Mouse (Mus musculus) urinary bladder, postnatal 14 days (tissue): ENCODE measurements around the gene 2410004B18Rik.
"Not testable (repeated sequence)": the region's sequence is repeated elsewhere in the genome, so short reads cannot be mapped to it uniquely, and the experiment has no call there.

ENCODE experiments used
- DNase-seq: peaks from one replicate; pipeline ENCODE4 v3.0.0; 2021; ENCODE audit warnings: low spot score

The 2410004B18Rik gene

DNA sequence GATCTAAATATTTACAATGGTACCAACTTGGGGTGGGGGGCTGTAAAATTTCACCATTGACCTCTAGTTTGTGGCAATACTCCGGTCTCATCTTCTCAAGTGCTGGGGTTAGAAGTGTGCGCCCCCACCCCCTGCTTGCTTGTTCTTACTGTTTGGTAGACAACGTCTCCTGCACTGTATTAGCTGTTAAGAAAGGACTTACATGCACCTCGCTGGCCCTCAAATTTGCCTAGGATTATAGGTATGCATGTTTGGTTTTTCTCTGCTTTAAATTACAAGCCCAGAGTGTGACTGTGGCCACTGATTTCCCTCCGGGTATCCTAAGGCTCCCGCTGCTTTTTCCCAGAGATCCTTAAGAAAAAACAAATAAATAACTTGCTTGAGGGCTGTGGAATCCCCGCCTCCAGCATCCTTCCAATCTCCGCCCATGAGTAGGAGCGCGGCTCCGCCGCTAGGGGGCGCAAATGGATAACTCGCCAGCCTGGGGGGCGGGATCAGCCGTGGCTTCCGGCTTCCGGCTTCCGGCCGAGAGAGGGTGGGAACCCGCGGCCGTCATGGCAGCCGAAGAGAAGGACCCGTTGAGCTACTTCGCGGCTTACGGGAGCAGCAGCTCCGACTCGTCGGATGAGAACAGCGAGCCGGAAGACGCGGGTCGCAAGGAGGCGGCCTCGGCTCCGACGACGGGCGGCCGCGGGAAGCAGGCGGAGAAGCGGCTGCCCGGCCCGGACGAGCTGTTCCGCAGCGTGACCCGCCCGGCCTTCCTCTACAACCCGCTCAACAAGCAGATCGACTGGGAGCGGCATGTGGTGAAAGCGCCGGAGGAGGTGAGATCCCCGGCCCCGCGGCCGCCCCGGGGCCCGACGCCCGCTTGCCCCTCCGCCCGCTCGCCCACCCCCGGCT is at the start of gene 2410004B18Rik:
Gene 2410004B18Rik, plus strand, starts transcription at position 510 of the 900 bp plus-strand sequence.
- peak; percentile 92 for DNase-seq

DNA sequence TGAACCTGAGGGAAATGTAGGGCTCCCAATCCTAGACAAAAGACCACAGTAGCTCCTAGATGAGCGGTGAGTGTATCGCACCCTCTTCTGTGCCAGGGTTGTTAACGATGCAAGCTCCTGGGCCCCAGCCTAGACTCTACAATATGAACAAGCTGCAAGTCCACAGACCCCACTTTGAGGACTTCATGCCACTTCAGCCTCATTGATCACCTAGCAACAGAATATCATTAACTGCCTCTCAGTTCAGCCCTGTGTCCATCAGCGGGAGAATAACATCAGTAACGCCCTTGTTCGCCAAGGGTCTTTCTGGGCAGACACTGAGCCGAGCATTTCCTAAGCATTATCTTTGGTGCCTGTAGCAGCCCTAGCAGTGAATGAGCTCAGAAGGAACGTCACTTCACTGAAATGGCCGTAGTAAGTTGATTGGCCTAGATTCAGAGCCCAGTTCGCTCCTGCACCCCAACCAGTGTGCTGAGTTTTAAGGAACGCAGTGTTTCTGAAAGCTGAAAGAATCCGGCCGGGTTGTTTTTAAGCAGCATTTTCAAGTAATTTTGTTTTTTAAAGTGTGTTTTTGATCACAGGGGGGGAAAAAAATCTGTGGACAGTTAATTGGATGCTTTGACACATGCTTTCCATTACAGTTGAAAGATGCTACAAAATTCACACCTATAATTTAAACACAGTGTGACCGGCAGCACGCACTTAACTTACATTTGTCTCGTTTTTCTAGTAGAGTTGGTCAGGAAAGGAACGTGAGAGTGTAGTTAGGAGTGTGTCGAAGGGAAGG is 47.3 kb upstream of the 2410004B18Rik start:
- DNase-seq, result no peak

DNA sequence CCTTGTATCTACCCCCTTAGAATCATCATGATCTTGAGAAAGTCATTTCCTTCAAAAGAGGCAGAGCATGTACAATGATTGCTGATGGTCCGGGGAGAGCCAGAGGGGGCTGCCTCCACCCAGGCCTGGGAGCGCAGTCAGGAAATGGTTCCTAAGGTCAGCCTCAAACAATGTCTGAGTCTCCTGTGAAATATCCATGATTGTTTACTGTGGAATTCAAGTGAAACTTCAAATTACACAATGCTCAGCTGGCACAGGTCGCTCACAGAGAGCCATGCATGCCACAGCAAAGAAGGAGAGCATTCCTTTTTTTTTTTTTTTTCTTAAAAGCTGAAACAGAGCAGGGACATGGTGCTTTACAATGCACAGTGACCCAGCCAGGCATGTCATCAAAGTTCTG is 45.4 kb upstream of the 2410004B18Rik start:
- no peak for DNase-seq

DNA sequence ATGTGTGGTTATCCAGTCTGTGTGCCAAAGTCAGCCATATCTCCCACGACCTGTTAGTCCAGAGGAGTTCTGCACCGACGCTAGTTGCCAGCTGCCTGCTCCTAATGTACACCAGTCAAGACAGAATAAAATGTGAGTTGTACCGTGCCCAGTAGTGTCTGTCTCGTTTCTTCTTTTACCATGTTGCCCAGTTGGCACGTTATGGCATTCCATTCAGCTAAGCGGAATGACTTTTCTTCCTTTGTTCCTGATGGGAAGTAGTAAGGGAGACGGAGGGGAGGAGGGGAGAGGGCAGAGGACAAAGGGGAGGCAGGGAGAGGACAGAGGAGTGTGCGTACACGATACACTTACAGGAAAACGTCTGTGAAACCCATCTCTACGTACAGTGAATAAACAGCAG is 43.7 kb upstream of the 2410004B18Rik start:
- no peak for DNase-seq

DNA sequence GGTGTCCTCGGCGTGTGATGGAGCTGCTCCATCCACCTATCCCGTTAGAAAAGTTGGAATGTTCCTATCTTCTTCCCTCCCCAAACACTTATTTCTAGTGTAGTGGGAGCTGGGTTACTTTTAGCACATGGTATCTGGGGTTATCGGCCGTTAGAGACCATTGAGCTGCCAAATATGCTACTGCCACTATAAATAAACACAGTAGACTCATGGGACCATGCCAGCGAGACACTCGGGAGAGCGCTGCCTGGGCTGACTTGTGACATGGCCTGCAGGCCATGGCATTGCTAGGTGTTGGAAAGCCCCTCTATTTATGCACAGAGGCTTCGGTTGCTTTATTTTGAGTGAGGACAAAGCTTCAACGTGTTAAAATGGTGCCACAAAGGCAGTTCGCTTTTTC is 40.1 kb upstream of the 2410004B18Rik start:
- no peak for DNase-seq

DNA sequence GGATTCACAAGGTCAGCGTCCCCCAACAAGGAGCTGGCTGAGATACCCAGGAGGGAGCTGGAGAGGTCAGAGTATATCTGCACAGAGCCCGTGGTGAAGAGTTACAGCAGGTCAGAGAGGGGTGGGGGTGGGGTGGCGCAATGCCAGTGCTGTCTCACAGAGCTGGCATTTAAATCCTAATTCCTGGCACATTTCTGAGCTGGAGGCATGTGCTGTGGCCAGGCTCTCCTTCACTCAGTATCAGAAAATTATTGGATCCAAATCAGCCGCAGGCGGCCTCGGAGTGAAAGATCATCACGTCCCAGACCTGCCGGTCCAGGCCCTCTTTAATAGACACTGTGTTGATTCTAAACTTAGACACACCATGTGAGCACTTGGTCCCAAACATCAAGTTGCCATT is 38.0 kb upstream of the 2410004B18Rik start:
- DNase-seq, result no peak

DNA sequence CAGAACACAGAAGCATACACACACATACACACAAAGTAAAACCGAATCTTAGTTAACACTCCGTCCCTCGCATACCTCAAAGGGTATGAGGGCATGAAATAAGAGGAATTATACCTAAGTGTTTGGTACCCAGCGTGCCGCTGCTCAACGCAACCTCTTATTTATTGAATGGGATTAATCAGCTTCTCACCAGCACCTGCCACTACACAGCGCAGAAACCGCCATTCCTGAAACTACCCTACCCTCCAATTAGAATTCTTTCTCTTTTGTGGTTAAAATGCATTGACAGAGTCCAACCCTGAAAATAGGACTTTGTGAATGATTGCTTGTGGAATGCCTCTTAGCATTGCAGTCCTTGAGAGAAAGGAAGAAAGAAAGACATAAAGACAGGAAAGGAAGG is 34.3 kb upstream of the 2410004B18Rik start:
- no peak for DNase-seq

DNA sequence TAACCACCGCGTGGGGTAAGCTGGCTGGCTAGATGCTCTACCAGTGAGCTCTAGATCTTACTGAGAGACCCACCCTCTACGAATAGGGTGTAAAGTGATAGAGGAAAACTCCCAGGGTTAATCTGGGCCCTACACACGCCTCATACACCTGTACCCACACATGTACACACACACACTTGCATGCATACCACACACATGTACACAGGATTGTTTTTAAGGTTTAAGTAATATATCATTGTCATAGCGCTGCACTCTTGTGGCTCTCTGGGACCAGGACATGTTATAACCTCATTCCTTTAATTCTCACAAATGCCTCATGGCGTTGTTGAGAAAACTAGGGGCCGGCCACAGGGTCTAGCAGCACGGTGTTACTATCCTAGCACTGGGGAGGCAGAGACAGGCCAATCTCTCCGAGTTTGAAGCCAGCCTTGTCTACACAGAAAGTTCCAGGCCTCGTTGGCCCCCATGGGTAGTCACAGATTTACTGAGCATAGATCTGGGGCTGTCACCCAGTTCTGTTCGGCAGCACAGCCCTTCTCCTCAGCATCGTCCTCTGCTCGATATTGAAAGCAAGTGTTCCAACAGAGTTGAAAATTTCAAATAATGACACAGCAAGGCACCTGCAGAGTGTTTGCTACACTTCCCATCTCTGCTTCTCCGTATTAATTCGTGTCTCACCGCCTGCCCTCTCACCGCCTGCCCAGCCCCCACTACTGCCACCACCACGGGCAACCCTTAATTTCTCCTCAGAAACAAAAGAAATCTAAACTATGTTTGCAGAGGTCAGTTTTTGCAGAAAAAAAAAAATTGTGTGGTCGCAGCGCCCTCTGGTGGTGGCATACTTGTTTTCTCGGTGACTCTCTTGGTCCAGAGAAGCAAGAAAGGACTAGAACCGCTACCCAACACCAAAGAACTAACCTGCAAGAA is 32.7 kb upstream of the 2410004B18Rik start:
- peak; percentile 72 for DNase-seq

DNA sequence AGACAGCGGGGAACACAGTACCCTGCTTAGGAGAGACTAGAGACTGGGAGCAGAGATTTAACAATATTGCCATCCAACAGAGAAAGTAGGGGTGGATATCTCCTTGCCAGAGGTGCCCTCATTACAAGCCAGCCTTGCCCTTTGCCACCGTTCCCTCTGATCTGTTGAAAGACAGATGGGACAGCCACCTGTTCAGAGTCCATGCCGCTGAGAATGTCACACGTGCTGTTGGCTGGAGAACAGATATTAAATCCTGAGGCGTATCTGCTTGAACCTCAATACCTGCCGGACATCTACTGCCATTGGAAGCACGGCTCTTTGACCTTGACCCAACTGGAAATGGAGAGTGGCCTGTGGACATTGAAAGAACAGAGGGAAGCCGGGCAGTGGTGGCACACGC is 31.2 kb upstream of the 2410004B18Rik start:
- no peak for DNase-seq

DNA sequence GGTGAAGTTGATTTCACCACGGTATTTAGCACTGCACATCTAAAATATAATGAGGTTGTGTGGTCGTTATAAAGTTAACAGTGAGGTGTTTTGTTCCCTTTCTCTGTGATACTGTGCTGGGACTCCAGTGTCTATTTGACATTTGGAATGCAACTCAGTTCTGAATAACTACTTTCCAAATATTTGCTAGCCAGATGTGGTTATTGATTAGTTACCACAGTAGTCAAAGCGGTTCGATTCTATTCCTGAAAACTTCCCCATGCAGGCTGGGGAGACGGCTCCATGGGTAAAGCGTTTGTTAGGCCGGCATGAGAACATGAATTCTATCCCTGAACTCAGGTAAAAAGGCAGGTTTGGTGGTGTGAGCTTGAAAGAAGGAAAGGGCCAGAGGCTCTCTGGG is 25.3 kb upstream of the 2410004B18Rik start:
- no peak for DNase-seq

DNA sequence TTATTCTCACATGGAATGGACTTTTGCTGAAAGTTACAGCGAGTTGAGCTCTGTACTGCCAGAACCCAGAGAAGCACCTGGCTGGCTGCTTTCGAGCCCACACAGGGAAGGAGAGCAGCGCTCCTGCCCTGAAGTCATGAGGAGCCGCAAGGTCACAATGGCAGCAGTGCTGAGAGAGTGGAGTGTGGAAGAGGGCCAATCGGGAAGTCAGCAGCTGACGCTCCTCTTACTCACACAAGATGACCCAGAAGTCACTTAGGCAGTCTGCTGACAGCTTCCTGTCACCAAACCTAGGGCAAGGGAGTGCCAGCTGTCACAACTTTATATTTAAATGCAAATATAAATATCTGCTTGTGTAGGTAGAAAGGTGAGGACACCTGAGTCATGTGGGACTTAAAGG is 24.6 kb upstream of the 2410004B18Rik start:
- DNase-seq, result no peak

DNA sequence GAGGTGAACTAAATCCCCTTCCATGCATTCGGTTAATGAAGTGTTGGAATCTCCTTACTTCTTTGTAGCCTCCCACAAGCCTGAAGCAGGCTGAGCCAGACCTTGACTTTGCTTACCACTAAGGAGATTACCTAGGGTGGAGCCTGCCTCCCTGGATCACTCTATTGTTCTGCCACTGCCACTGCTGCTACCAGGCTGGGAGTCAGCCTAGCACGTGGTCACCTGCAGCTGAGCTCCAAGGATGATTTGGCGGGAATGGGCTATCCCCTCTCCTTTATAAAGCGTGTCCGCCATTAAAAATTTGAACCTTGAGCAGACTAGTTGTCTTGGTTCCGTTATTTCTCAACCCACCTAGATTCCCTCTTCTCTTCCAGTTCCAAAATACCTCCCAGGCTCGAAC is 23.9 kb upstream of the 2410004B18Rik start:
- not testable (repeated sequence) for DNase-seq

DNA sequence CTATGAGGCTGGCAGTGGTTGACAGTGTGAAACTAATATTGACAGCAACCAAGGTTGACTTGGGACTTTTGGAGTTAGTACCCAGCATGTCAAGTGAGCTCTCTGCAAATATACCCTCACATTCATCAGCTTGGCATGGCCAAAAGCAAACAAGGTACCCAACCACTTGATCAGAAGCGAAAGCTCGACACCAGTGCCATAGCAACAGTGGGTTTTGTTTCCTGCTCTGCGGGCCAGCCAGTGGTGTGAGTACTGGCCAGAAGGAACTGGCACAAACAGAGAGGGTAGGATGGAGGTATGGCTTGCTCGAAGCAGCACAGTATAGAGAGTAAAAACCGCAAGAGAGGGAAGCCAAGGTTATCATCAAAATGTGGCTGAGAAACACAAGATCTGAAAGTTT is 21.4 kb upstream of the 2410004B18Rik start:
- DNase-seq, result no peak

DNA sequence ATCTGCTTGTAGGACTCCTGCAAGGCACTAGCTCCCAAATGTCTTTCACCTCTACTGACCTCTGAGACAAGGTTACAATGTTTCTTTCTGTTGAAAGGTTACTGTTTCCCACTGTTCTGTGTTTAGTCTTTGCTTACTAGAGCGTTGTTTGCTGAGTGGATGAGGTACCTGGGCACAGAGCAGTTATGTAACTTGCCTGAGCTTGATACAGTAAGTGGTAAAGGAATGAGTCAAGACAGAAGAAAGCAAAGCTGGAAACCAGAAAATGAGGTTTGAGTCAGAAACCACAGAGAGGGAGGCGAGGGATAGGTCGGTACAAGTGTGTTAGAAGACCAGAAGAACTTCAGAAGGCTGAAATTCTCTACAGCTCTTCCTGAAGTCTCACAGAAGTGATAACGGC is 21.0 kb upstream of the 2410004B18Rik start:
- DNase-seq, result peak; percentile 16

DNA sequence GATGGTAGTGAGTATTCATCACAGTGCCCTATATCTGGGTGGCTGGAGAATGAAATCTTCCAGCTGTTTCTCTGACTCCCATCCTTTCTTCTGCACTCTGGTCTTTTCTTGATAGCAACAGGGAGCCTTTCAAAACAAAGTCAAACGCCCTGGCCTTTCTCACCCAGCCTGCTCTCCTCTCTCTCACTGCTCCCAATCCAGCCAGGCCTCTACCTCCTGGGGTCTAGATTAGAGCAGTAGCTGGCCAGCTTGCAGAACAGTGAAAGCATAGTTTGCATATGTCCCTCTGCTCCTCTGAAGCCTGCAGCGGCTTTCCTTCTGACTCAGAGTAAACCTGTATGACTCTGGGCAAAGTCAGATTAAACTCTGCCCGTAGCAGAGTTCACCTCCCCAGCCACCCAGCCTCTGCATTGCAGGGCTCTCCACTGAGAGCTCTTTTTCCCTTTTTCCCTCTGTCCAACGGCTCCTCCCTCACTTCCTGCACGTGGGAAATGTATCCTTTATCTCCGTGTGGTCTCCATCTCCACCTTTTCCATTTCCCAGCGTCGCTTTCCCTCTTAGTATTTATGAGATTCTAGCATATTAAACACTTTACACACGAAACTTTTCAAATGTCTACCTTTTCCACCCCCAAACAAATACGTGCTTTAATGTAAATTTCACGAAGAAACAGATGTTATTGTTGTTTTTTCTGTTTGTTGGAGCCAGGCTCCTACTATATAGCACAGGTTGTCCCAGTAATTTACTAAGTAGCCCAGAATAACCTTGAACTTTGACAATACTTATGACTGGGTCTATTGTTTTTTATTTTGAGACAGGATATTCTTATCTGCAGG is 15.6 kb upstream of the 2410004B18Rik start, which contains the start of gene Bcl10:
Gene Bcl10, plus strand, starts transcription at position 786 of the 836 bp plus-strand sequence.
- DNase-seq, result no peak

DNA sequence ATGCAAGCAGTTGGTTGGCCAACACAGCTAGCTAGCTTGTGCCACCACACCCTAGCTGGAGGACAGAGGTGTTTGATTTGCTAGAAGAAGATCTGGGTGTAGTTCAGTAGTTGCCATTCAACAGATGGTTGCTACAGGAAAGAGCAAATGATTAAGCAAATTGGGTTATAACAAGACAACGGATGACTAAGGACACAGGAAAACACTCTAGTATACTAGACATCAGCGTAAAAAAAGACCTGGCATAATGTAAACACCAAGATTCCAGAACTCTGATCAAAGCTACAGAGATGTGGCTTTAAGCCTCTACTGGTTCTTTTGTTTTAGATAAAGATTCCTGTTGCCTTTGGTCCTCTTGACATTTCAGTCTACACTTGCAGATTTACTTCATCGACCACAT is 14.8 kb upstream of the 2410004B18Rik start:
- no peak for DNase-seq

DNA sequence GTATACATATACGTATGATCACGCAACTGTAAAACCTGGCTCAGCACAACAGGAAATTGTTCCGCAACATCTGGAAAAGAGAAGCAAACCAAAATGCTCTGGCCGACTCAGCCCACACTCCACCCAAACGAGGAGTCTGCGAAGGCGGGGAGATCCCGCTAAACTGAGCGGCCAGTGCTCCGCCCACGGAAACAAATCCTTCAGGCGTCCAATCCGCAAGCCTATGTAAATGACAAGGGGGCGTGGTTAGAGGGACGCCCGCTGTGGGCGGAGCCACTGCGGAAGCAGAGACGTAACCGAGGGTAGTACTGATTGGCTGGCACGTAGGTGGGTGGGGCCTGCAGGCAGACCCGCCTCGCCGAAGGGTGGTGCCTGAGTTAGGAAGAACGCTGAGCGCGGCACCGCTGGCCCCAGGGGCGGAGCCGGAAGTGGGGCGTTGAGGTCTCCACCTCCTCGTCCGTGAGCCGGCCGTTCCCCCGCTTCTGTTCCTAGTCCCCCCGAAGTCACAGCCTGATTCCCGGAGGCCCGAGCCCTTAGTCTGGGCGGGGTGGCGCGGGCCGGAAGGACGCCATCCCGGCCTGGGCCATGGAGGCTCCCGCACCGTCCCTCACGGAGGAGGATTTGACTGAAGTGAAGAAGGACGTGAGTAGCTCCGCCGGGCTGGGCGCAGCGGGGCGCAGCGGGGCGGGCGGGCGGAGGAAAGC is 13.8 kb upstream of the 2410004B18Rik start:
- DNase-seq, result peak; percentile 99

DNA sequence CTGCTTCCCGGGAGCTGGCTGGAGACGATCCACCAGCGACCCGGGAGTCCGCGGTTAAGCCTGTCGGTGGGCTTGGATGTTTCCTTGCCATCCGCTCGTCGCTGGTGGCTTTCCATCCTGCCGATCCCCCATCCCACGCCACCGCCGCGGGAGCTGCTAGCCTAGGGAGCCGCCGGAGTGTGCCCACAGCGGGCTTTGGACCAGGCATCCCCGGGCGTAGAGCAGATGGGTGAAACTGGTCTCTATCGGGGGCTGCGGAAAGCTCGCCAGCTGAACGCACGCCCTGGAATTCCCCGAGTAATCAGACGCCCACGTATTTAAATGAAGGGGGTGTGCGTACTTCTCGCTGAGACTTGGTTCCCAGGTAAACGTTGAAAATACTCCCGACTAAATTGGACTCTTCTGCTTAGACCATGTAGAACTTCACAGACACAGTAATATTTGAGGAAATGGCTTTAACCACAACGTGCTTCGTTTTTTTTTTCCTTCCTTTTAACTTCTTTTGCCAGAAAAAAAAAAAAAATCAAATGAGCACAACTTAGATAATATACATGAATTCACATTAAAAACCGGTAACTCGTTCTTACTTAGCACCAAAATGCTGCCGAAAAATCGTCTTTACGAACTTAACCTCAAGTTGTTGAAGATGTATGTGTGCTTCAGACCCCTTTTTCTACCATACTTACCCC is 13.0 kb upstream of the 2410004B18Rik start:
- peak; percentile 51 for DNase-seq

DNA sequence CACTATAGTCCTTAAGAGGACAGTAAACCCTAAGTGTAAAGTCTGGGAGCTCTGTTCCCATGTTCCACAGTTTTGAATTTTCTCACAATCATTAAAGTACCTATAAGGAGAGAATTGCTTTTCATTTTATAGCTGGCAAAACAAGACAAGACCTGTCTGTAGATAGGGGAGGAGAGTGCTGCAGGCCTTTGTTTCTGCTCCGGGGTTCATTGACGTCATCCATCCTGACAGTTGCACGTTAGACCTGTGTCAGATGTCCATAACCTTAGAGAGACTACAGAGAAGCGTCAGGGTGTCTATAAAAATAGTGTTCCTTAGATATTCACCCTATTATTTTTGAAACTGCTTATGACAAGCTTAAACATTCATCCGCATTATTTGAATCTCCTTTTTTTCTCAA is 12.3 kb upstream of the 2410004B18Rik start:
- no peak for DNase-seq
